Mouse (Mus musculus) liver, embryonic 14 days (tissue): ENCODE data around the gene Dlat. TPM values are rescaled to one million over a fixed set of nuclear protein-coding genes. Genes with fewer than 3 reads are reported as not detected.

ENCODE experiments used
- polyA plus RNA-seq: library from polyadenylated mRNA; depleted of rRNA; stranded (reverse); fragments of >200 nt; gene quantifications from 2 replicates; pipeline ENCODE4 v1.2.3, GENCODE M21; 2012; rRNA removed

Gene Dlat
- polyA plus RNA-seq, result 15.2 and 15.3 TPM in 2 replicates

GRCm38 (mm10) chr9:50659392-50660217, at the start of gene Dlat:
Gene Dlat, minus strand, starts transcription at chr9:50659780.

GRCm38 (mm10) chr9:50616766-50617603, 42.6 kb downstream of the Dlat start, which contains the start of the genes Pih1d2 and Nkapd1:
Gene Pih1d2, plus strand, starts transcription at chr9:50617321.
Gene Nkapd1, minus strand, starts transcription at chr9:50617464.

GRCm38 (mm10) chr9:50603189-50603997, 56.2 kb downstream of the Dlat start, which contains the start of the genes Sdhd and Timm8b:
Gene Sdhd, minus strand, starts transcription at chr9:50603812.
Gene Timm8b, plus strand, starts transcription at chr9:50603910.

Other genes with a start within 250 kb of the Dlat start
- 0.17 and 0.23 TPM in 2 replicates for gene Plet1, start 165.3 kb downstream of the Dlat start, polyA plus RNA-seq
- 23.3 and 25.3 TPM in 2 replicates for gene Pts, start 131.1 kb downstream of the Dlat start, polyA plus RNA-seq
- gene Il18, start 105.0 kb downstream of the Dlat start, polyA plus RNA-seq, result 4.8 and 5.8 TPM in 2 replicates
- 0.21 and 0.35 TPM in 2 replicates for gene Bco2, start 104.6 kb downstream of the Dlat start, polyA plus RNA-seq
- gene Tex12, start 98.5 kb downstream of the Dlat start, polyA plus RNA-seq, result not detected in 2 replicates
- gene Sdhd, start 56.0 kb downstream of the Dlat start, polyA plus RNA-seq, result 159 and 197 TPM in 2 replicates
- 155 and 158 TPM in 2 replicates for gene Timm8b, start 55.9 kb downstream of the Dlat start, polyA plus RNA-seq
- 0.81 and 1.0 TPM in 2 replicates for gene Pih1d2, start 42.5 kb downstream of the Dlat start, polyA plus RNA-seq
- 5.2 and 5.3 TPM in 2 replicates for gene Nkapd1, start 42.3 kb downstream of the Dlat start, polyA plus RNA-seq
- gene Dixdc1, start 79.7 kb upstream of the Dlat start, polyA plus RNA-seq, result 0.62 and 0.83 TPM in 2 replicates
- 1.9 and 2.2 TPM in 2 replicates for gene 2310030G06Rik, start 86.8 kb upstream of the Dlat start, polyA plus RNA-seq
- gene Cryab, start 91.5 kb upstream of the Dlat start, polyA plus RNA-seq, result 1.8 and 3.2 TPM in 2 replicates
- gene Hspb2, start 92.6 kb upstream of the Dlat start, polyA plus RNA-seq, result 0.22 and 1.2 TPM in 2 replicates
- gene Fdxacb1, start 108.5 kb upstream of the Dlat start, polyA plus RNA-seq, result 5.0 and 5.7 TPM in 2 replicates
- gene Alg9, start 115.2 kb upstream of the Dlat start, polyA plus RNA-seq, result 9.5 and 10.7 TPM in 2 replicates
- gene 1110032A03Rik, start 115.7 kb upstream of the Dlat start, polyA plus RNA-seq, result 10.6 and 13.0 TPM in 2 replicates
- 23.1 and 32.1 TPM in 2 replicates for gene Ppp2r1b, start 185.5 kb upstream of the Dlat start, polyA plus RNA-seq